Mouse (Mus musculus) myocyte (in vitro differentiated cells): ENCODE measurements at regions not wholly inside any gene's neighbourhood (a gene's known extent, or its start where the extent isn't known, plus 50 kb on each side); places are given as distances from the start of the nearest gene placed in this dataset.

ENCODE experiments used
- CEBPB ChIP-seq: IDR thresholded peaks from 2 replicates; pipeline ENCODE4 v1.6.1; 2011; ENCODE audit warnings: mild to moderate bottlenecking, moderate library complexity; ENCODE audit not compliant: poor library complexity, insufficient read depth, severe bottlenecking
- E2F4 ChIP-seq: IDR thresholded peaks from one replicate; pipeline ENCODE4 v1.6.1; 2011; ENCODE audit warnings: mild to moderate bottlenecking, control low read depth, moderate library complexity; ENCODE audit not compliant: insufficient read depth
- MAX ChIP-seq: IDR thresholded peaks from one replicate; pipeline ENCODE4 v1.6.1; 2011; ENCODE audit warnings: low read depth, mild to moderate bottlenecking, control low read depth
- MYOD1 ChIP-seq, 3 experiments: IDR thresholded peaks; one replicate each; pipeline ENCODE4 v1.6.1; 2011; ENCODE audit warnings: control low read depth in 2 of 3, low read depth in 2 of 3, mild to moderate bottlenecking in 2 of 3, moderate library complexity in 1 of 3; ENCODE audit not compliant: insufficient read length in 2 of 3, control insufficient read depth in 1 of 3
- MYOG ChIP-seq, 3 experiments: IDR thresholded peaks; one replicate each; pipeline ENCODE4 v1.6.1; 2011; ENCODE audit warnings: control low read depth in 2 of 3, low read depth in 2 of 3, mild to moderate bottlenecking in 2 of 3; ENCODE audit not compliant: insufficient read length in 2 of 3, control insufficient read depth in 1 of 3, insufficient read depth in 1 of 3
- POLR2A ChIP-seq: IDR thresholded peaks from one replicate; pipeline ENCODE4 v1.6.1; 2011; ENCODE audit warnings: low read depth, mild to moderate bottlenecking, control low read depth, moderate library complexity; ENCODE audit not compliant: insufficient read length
- POLR2AphosphoS2 ChIP-seq: IDR thresholded peaks from one replicate; pipeline ENCODE4 v1.6.1; 2011; ENCODE audit warnings: low read depth, control low read depth; ENCODE audit not compliant: insufficient read length
- REST ChIP-seq: IDR thresholded peaks from one replicate; pipeline ENCODE4 v1.6.1; 2011; ENCODE audit warnings: mild to moderate bottlenecking, control low read depth, moderate library complexity; ENCODE audit not compliant: insufficient read depth, insufficient read length
- TCF12 ChIP-seq: IDR thresholded peaks from one replicate; pipeline ENCODE4 v1.6.1; 2011; ENCODE audit warnings: mild to moderate bottlenecking, control low read depth; ENCODE audit not compliant: poor library complexity, insufficient read depth, severe bottlenecking
- TCF3 ChIP-seq: IDR thresholded peaks from one replicate; pipeline ENCODE4 v1.6.1; 2011; ENCODE audit warnings: low read depth, control low read depth; ENCODE audit not compliant: insufficient read length
- USF1 ChIP-seq: IDR thresholded peaks from one replicate; pipeline ENCODE4 v1.6.1; 2011; ENCODE audit warnings: low read depth, mild to moderate bottlenecking, control low read depth, moderate library complexity

DNA sequence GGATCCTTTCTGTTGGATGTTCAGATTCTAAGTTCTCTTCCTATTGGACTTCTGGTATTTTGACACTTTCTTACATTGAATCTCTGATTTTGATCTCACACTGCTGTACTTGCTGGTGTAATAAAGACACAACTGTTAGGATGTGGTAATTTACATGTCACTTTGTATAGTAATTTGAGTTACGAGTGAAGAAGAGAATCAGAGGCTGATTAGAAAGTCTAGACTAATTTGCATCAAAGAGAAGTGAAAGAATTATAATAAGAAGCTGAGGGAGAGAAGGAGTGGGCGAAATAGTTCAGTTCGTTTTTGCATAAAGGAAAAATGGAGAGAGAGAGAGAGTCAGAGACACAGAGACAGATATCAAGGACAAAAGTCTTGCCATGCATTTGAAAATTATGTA, 1142.8 kb upstream of the Cited2 start:
- no peak for TF ChIP-seq POLR2AphosphoS2
- no peak for TF ChIP-seq MYOD1 (IDR thresholded peaks at IDR 0.05; ENCODE audit: control insufficient read depth in 1 of 3, insufficient read length in 2 of 3, low read depth in 2 of 3)
- TF ChIP-seq TCF3: no peak
- TF ChIP-seq E2F4: no peak
- no peak for TF ChIP-seq USF1
- no peak for TF ChIP-seq CEBPB
- TF ChIP-seq POLR2A: no peak
- no peak for TF ChIP-seq TCF12
- no peak for TF ChIP-seq MYOG (IDR thresholded peaks at IDR 0.05; ENCODE audit: control insufficient read depth in 1 of 3, insufficient read depth in 1 of 3, insufficient read length in 2 of 3, low read depth in 2 of 3)
- TF ChIP-seq MAX: no peak
- TF ChIP-seq REST: no peak
